Mouse (Mus musculus): Measurements from ENCODE around the gene Ggcx.
A peak's percentile ranks its signal among the peaks of the same experiment; 100 is the strongest.
"Not testable (repeated sequence)": the region's sequence is repeated elsewhere in the genome, so short reads cannot be mapped to it uniquely, and the experiment has no call there.

The Ggcx gene

GRCm38 (mm10) chr6:72430989-72431921, 17.1 kb downstream of the Ggcx start:
- no peak for DNase-seq

GRCm38 (mm10) chr6:72432153-72432552, 18.0 kb downstream of the Ggcx start:
- DNase-seq = no peak

GRCm38 (mm10) chr6:72438226-72438625, 24.1 kb downstream of the Ggcx start:
- no peak for DNase-seq

GRCm38 (mm10) chr6:72438862-72439354, 24.8 kb downstream of the Ggcx start:
- DNase-seq = peak; percentile 88 to 91

GRCm38 (mm10) chr6:72439355-72440185, 25.5 kb downstream of the Ggcx start, which contains the start of gene Mat2a:
Mat2a (minus strand) TSS chr6:72439558.
- peak; percentile 93 for DNase-seq

- DNase-seq = peak; percentile 24 to 51
Observed at GRCm38 (mm10) chr6:72440186-72440990, 26.3 kb downstream of the Ggcx start.

GRCm38 (mm10) chr6:72442921-72443604, 29.0 kb downstream of the Ggcx start:
- no peak for DNase-seq

GRCm38 (mm10) chr6:72445011-72445410, 30.9 kb downstream of the Ggcx start:
- DNase-seq = no peak

GRCm38 (mm10) chr6:72447487-72447886, 33.4 kb downstream of the Ggcx start:
- no peak for DNase-seq

GRCm38 (mm10) chr6:72451778-72452177, 37.7 kb downstream of the Ggcx start:
- not testable (repeated sequence) for DNase-seq

GRCm38 (mm10) chr6:72452329-72452728, 38.2 kb downstream of the Ggcx start:
- no peak for DNase-seq

- no peak for DNase-seq
Observed at GRCm38 (mm10) chr6:72453578-72453977, 39.5 kb downstream of the Ggcx start.

- no peak for DNase-seq
Observed at GRCm38 (mm10) chr6:72454072-72454746, 40.1 kb downstream of the Ggcx start.

- no peak for DNase-seq
Observed at GRCm38 (mm10) chr6:72454833-72455373, 40.8 kb downstream of the Ggcx start.

- no peak for DNase-seq
Observed at GRCm38 (mm10) chr6:72456567-72456966, 42.5 kb downstream of the Ggcx start.

- no peak for DNase-seq
Observed at GRCm38 (mm10) chr6:72458418-72458817, 44.3 kb downstream of the Ggcx start.

GRCm38 (mm10) chr6:72458921-72459320, 44.8 kb downstream of the Ggcx start:
- no peak for DNase-seq

GRCm38 (mm10) chr6:72460036-72460801, 46.1 kb downstream of the Ggcx start:
- no peak for DNase-seq

GRCm38 (mm10) chr6:72462550-72463257, 48.6 kb downstream of the Ggcx start:
- not testable (repeated sequence) for DNase-seq
